Mouse (Mus musculus): ENCODE results near the gene Apon.

DNA sequence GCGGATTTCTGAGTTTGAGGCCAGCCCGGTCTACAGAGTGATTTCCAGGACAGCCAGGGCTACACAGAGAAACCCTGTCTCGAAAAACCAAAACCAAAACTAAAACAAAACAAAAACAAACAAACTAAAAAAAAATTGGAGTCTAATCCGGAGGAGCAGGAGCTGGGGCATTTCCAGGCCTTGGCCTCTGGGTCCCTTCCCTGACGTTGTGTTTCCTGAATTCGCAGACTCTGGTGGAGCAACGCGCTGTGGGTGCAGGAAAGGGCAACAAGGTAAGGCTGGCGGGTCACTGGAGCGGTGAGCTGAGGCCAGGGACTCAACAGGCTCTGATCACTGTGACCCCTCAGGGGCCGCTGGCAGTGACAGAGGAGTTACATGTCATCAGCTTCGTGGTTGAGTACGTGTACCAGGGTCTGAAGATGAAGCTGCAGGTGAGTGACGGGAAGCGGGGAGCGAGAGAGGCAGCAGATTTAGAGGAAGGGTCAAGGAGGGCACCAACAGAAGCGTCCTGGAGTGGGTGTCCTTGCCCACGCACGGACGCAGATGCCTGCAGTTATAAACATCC is 29.1 kb downstream of the Apon start:
- no peak for TF ChIP-seq CTCF (IDR thresholded peaks at IDR 0.05; ENCODE audit: low read depth, low read length)
- TF ChIP-seq POLR2A (IDR thresholded peaks at IDR 0.05; ENCODE audit: borderline replicate concordance, low read depth, low read length): no peak

Measured in bone marrow macrophage, adult 2 months (primary cell).